Mouse (Mus musculus) hindbrain, embryonic 16.5 days (tissue): ENCODE measurements around the gene Nyx. TPM values are rescaled to one million over a fixed set of nuclear protein-coding genes. Genes with fewer than 3 reads are reported as not detected.

Experiments
- ATAC-seq: fragments of 200-750 bp; cut with Nextera tagmentation; 2 replicates; pipeline ENCODE4 v1.8.0; 2017; ENCODE audit warnings: moderate TSS enrichment, moderate library complexity
- H3K27ac ChIP-seq: fragments of 300-500 bp; sonication (generic); 2 replicates; pipeline ENCODE4 v1.5.1; 2014; ENCODE audit warnings: low read depth, mild to moderate bottlenecking, control low read depth, low read length, moderate library complexity
- H3K27me3 ChIP-seq: fragments of 300-500 bp; sonication (generic); replicated peaks from 2 replicates; pipeline ENCODE4 v1.6.1; 2014; ENCODE audit warnings: low read length; ENCODE audit not compliant: control insufficient read depth, insufficient read depth
- H3K36me3 ChIP-seq: fragments of 300-500 bp; sonication (generic); 2 replicates; pipeline ENCODE4 v1.6.1; 2014; ENCODE audit warnings: mild to moderate bottlenecking, low read length, moderate library complexity, mixed read lengths; ENCODE audit not compliant: control insufficient read depth, insufficient read depth
- H3K4me1 ChIP-seq: fragments of 300-500 bp; sonication (generic); 2 replicates; pipeline ENCODE4 v1.6.1; 2014; ENCODE audit warnings: low read depth, low read length; ENCODE audit not compliant: control insufficient read depth, insufficient read depth
- H3K4me2 ChIP-seq: fragments of 300-500 bp; sonication (generic); 2 replicates; pipeline ENCODE4 v1.6.1; 2014; ENCODE audit warnings: mild to moderate bottlenecking, low read length, control low read depth, moderate library complexity
- H3K4me3 ChIP-seq: fragments of 300-500 bp; sonication (generic); 2 replicates; pipeline ENCODE4 v1.5.1; 2014; ENCODE audit warnings: mild to moderate bottlenecking, low read length, control low read depth, moderate library complexity
- H3K9ac ChIP-seq: fragments of 300-500 bp; sonication (generic); 2 replicates; pipeline ENCODE4 v1.6.1; 2014; ENCODE audit warnings: low read depth, mild to moderate bottlenecking, control low read depth, low read length, moderate library complexity
- H3K9me3 ChIP-seq: fragments of 300-500 bp; sonication (generic); 2 replicates; pipeline ENCODE4 v1.6.1; 2014; ENCODE audit warnings: mild to moderate bottlenecking, low read length, moderate library complexity; ENCODE audit not compliant: control insufficient read depth
- WGBS: fragments of 180-500 bp; shearing (Covaris S2); extraction: QIAGEN DNeasy Blood & Tissue Kit; methylation state at CpG from one replicate; pipeline ENCODE4 v1.1.7; 2014; 5-methylcytosine and 5-hydroxymethylcytosine counted together
- polyA plus RNA-seq: library from polyadenylated mRNA; unstranded; fragments of >200 nt; fragmentation: Nextera tagmentation; extraction: Ambion mirVana; gene quantifications from 2 replicates; pipeline ENCODE4 v1.2.1, GENCODE M21; 2015

The Nyx gene
- polyA plus RNA-seq, 1 experiment from 2014 or later: 0.24 TPM

- no peak overlapping the region for H3K4me2 ChIP-seq
- H3K4me1 ChIP-seq: no peaks in the 10 kb centered on the region
- H3K9ac ChIP-seq: no peak overlapping the region
- no peak for ATAC-seq
- H3K27me3 ChIP-seq: peaks cover 2% of the 10 kb centered on the region; the same call in 1 of the 2 replicates
- H3K4me3 ChIP-seq: no peak overlapping the region
- no peaks in the 10 kb centered on the region for H3K36me3 ChIP-seq
- H3K9me3 ChIP-seq: peaks cover 12% of the 10 kb centered on the region
- no peak overlapping the region for H3K27ac ChIP-seq
Observed at GRCm38 (mm10) chrX:13484447-13484846, 18.5 kb downstream of the Nyx start.

GRCm38 (mm10) chrX:13489001-13489400, 23.1 kb downstream of the Nyx start:
- Histone ChIP-seq H3K27me3 (no peaks in the 10 kb centered on the region; the same call in 1 of the 2 replicates), H3K4me3 (no peak overlapping the region), H3K9ac (no peak overlapping the region), H3K9me3 (peaks cover 12% of the 10 kb centered on the region), H3K36me3 (no peaks in the 10 kb centered on the region), H3K27ac (no peak overlapping the region), H3K4me2 (no peak overlapping the region), H3K4me1 (no peaks in the 10 kb centered on the region)
- no peak for ATAC-seq
- WGBS: 69% methylated on average over 3 of the region's 3 CpGs

DNA sequence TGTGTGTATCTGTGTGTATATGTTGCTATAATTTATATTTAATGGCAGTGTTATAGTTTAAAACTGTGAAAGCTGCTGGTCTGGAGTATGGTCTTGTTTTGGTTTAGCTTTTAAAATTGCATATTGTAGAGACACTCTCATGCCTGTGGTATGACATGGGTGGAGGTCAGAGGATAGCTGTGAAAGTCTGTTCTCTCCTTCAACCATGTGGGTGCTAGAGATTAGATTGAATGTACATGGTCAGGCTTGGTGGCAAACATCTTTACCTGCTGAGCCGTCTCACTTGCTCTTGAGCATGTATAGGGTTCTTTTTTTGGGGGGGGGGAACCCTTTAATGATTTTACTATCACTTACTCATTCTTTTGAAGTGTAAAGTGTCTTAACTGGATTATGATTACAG, 23.9 kb downstream of the Nyx start:
- no peak overlapping the region for H3K4me3 ChIP-seq

DNA sequence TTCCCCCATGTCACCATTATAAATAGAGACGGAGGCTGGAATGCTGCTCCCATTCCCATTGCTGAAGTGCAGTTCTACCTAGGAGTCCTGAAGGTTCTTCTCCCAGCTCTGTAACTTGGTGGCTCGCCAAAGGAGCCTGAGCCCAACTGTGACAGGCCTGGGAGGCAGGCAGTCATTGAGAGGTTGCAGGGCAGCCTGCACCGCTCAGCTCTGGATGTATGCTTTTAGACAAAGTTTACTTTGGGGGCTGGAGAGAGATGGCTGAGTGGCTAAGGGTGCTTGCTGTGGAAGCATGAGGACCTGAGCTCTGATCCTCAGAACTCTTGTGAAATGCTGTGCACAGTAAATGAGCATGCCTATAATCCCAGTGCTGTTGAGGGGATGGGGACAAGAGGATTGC, 25.0 kb downstream of the Nyx start:
- Histone ChIP-seq H3K27me3 (no peaks in the 10 kb centered on the region; the same call in 1 of the 2 replicates), H3K4me1 (no peaks in the 10 kb centered on the region), H3K27ac (no peak overlapping the region), H3K4me3 (no peak overlapping the region), H3K4me2 (no peak overlapping the region), H3K9ac (no peak overlapping the region), H3K36me3 (no peaks in the 10 kb centered on the region), H3K9me3 (peaks cover 9% of the 10 kb centered on the region)
- WGBS: 73% methylated on average over 3 of the region's 3 CpGs
- ATAC-seq: no peak

More for the DNA sequence above, 23.9 kb downstream of the Nyx start:
- H3K9ac ChIP-seq: no peak overlapping the region
- H3K27me3 ChIP-seq: no peaks in the 10 kb centered on the region; the same call in 1 of the 2 replicates
- ATAC-seq: no peak
- no peaks in the 10 kb centered on the region for H3K36me3 ChIP-seq
- no peak overlapping the region for H3K27ac ChIP-seq
- peaks cover 12% of the 10 kb centered on the region for H3K9me3 ChIP-seq
- H3K4me2 ChIP-seq: no peak overlapping the region
- WGBS: 88% methylated on average over 1 of the region's 1 CpGs
- H3K4me1 ChIP-seq: no peaks in the 10 kb centered on the region

DNA sequence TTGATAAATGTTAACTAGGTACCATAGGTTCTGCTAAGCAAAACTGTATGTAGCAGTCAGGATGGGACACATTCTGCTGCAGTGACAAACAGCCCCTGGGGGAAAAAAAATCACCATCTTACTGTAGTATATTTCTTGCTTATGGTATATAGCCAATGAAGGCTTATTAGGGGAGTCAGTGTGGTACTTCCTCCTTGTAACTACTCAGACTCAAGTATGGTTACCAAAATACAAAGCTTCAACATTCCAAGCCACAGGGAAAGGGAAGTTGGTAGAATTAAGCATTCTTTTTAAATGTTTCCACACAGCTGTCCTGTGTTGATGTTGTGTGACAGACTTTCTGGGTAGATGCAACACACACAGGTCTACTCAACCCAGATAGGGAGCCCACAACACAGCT, 27.0 kb downstream of the Nyx start:
- no peaks in the 10 kb centered on the region; the same call in 1 of the 2 replicates for H3K27me3 ChIP-seq
- H3K27ac ChIP-seq: no peak overlapping the region
- no peak overlapping the region for H3K4me2 ChIP-seq
- H3K4me3 ChIP-seq: no peak overlapping the region
- H3K9me3 ChIP-seq: no peaks in the 10 kb centered on the region
- no peaks in the 10 kb centered on the region for H3K4me1 ChIP-seq
- no peak for ATAC-seq
- no peak overlapping the region for H3K9ac ChIP-seq
- H3K36me3 ChIP-seq: no peaks in the 10 kb centered on the region

- H3K27me3 ChIP-seq: no peaks in the 10 kb centered on the region
- no peak overlapping the region for H3K9ac ChIP-seq
- H3K4me1 ChIP-seq: no peaks in the 10 kb centered on the region
- no peak overlapping the region for H3K27ac ChIP-seq
- H3K9me3 ChIP-seq: no peaks in the 10 kb centered on the region
- ATAC-seq: no peak
- 89% methylated on average over 8 of the region's 8 CpGs for WGBS
- H3K36me3 ChIP-seq: no peaks in the 10 kb centered on the region
- no peak overlapping the region for H3K4me2 ChIP-seq
- no peak overlapping the region for H3K4me3 ChIP-seq
Observed at GRCm38 (mm10) chrX:13494892-13495703, 29.2 kb downstream of the Nyx start.

DNA sequence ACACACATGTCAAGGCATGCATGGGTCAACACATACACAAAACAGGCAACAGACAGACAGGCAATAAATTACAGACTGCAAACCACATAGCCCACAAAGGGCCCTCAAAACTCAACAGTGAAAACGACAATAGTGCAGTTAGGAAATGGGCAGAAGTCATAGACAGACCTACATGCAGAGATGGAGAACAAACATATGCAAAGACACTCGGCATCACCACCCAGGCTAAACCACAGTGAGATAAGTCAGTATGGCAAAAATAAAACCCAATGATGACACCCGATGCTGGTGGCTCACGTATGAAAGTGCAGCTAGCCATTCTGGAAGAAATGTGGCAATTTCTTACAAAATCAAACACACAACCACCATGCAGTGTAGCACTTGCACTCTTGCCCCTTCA, 34.4 kb downstream of the Nyx start:
- no peaks in the 10 kb centered on the region for H3K36me3 ChIP-seq
- H3K27me3 ChIP-seq: no peaks in the 10 kb centered on the region
- no peak overlapping the region for H3K4me3 ChIP-seq
- H3K4me2 ChIP-seq: no peak overlapping the region
- ATAC-seq: no peak
- 91% methylated on average over 4 of the region's 4 CpGs for WGBS
- no peaks in the 10 kb centered on the region for H3K9me3 ChIP-seq
- no peak overlapping the region for H3K27ac ChIP-seq
- no peaks in the 10 kb centered on the region for H3K4me1 ChIP-seq
- no peak overlapping the region for H3K9ac ChIP-seq

- Histone ChIP-seq H3K9me3 (no peaks in the 10 kb centered on the region), H3K4me3 (no peak overlapping the region), H3K27ac (peak overlapping the region; percentile 63), H3K4me1 (no peaks in the 10 kb centered on the region), H3K4me2 (peak overlapping the region; percentile 28), H3K27me3 (no peaks in the 10 kb centered on the region), H3K36me3 (no peaks in the 10 kb centered on the region), H3K9ac (no peak overlapping the region)
- WGBS: 44% methylated on average over 7 of the region's 7 CpGs
- peak; percentile 66 for ATAC-seq
Observed at GRCm38 (mm10) chrX:13502862-13503375, 37.0 kb downstream of the Nyx start.

DNA sequence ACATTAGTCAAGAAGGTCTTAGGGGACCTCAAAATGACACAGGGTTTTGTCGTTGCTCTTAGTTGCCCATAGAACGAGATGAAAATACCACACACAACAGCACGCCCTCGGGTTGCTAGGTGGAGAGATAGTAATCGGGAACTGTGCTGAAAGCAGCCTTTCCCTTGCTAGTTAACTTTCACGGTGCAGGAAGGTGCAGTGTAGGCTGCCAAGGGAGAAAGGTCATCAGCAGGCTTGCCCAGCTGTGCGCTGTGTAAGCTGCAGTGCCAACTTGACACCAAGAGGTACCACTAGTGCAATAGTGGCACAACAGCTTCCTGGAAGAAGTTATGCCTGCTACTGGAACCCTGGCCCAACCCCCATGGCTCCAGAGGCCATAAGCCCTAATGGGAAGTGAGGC, 38.5 kb downstream of the Nyx start:
- Histone ChIP-seq H3K9ac (no peak overlapping the region), H3K4me3 (no peak overlapping the region), H3K27ac (no peak overlapping the region), H3K9me3 (no peaks in the 10 kb centered on the region), H3K4me2 (no peak overlapping the region), H3K36me3 (no peaks in the 10 kb centered on the region), H3K4me1 (no peaks in the 10 kb centered on the region), H3K27me3 (no peaks in the 10 kb centered on the region)
- WGBS: 87% methylated on average over 7 of the region's 7 CpGs
- ATAC-seq: no peak
